Mouse (Mus musculus): ENCODE results near the gene Gripap1. TPM values are rescaled to one million over a fixed set of nuclear protein-coding genes. Genes with fewer than 3 reads are reported as not detected.

Gene Gripap1
- total RNA-seq, 1 experiment from 2014 or later: 48.4 TPM

- no peak for ATAC-seq (replicated peaks in 1 of 2; ENCODE audit: insufficient read depth in 1 of 2, low FRiP score in 2 of 2, low TSS enrichment in 1 of 2, low read depth in 1 of 2, poor library complexity in 2 of 2, severe bottlenecking in 2 of 2)
These were observed 58.3 kb downstream of the Gripap1 start for GRCm38 (mm10) chrX:7847845-7848244.

- ATAC-seq (replicated peaks in 1 of 2; ENCODE audit: insufficient read depth in 1 of 2, low FRiP score in 2 of 2, low TSS enrichment in 1 of 2, low read depth in 1 of 2, poor library complexity in 2 of 2, severe bottlenecking in 2 of 2): peak; percentile 32 to 53; a peak in 1 of 4 replicates
These were observed 65.0 kb downstream of the Gripap1 start for GRCm38 (mm10) chrX:7854578-7854977.

DNA sequence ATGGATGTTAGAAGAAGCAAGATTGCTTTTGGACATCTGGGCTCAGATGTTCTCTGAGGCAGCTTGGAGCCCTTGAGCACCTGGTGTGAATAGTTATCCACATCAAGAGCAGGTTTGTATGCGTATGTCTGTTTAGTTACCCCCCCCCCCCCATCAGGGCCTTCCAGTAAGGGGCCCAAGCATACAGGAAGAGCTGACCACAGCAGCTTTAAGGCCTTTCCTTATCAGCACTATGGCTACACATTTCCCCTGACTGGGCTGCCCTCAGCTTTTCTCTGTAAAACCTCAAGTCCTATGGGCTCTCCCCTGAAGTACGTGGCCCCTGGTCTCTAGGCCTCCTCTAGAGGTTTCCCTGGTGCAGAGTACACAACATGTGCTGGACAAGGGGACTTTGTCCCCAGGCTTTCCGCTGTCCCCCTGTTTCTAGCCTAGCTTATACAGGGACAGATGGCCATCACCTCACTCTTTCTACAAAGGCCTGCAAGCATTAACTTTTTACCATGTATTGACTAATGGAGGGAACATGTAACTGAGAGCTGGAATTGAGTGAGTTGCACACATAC is 69.7 kb downstream of the Gripap1 start:
- peak; percentile 53 to 71 for ATAC-seq (replicated peaks in 1 of 2; ENCODE audit: insufficient read depth in 1 of 2, low FRiP score in 2 of 2, low TSS enrichment in 1 of 2, low read depth in 1 of 2, poor library complexity in 2 of 2, severe bottlenecking in 2 of 2)

- no peak for ATAC-seq (replicated peaks in 1 of 2; ENCODE audit: insufficient read depth in 1 of 2, low FRiP score in 2 of 2, low TSS enrichment in 1 of 2, low read depth in 1 of 2, poor library complexity in 2 of 2, severe bottlenecking in 2 of 2)
These were observed 73.6 kb downstream of the Gripap1 start for GRCm38 (mm10) chrX:7863181-7863580.

DNA sequence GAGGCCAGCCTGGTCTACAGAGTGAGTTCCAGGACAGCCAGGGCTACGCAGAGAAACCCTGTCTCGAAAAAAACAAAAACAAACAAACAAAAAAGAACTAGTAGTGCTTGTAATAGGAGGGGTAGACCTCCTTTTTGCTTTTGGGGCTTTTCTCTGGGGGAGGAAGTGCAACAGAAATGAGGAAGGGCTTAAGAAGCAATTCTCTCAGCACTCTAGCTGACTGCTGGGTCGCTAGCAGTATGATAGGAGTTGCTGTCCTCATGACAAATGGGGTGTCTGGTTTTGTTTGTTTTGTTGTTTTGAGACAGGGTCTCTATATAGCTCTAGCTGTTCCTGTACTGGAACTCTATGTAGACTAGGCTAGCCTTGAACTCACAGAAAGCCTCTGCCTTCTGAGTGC is 75.0 kb downstream of the Gripap1 start:
- ATAC-seq (replicated peaks in 1 of 2; ENCODE audit: insufficient read depth in 1 of 2, low FRiP score in 2 of 2, low TSS enrichment in 1 of 2, low read depth in 1 of 2, poor library complexity in 2 of 2, severe bottlenecking in 2 of 2): 0 out of 4 replicates have a peak, but pooled peaks of 1 of the 2 experiments have one; percentile 25

DNA sequence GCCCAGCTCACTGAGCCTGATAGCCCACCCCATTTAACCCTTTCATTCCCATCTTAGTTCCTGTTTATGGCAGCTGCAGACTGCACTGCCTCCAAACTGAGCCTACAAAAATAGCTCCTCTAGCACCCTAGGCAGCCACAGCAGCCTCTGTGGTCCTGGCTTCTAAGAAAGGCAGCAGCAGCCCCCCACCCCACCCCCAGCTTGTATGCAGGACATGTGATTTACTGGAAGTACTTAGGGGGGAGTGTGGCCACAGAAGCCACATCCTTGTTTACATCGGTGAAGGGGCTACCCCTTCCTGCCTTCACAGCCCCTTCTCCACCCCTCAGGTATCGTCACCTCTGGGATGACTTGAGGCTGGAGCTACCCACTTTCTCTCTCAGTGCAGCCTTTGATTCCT is 75.8 kb downstream of the Gripap1 start:
- peak; percentile 82 to 84 for ATAC-seq (replicated peaks in 1 of 2; ENCODE audit: insufficient read depth in 1 of 2, low FRiP score in 2 of 2, low TSS enrichment in 1 of 2, low read depth in 1 of 2, poor library complexity in 2 of 2, severe bottlenecking in 2 of 2)

- ATAC-seq (replicated peaks in 1 of 2; ENCODE audit: insufficient read depth in 1 of 2, low FRiP score in 2 of 2, low TSS enrichment in 1 of 2, low read depth in 1 of 2, poor library complexity in 2 of 2, severe bottlenecking in 2 of 2): peak in 1 of 2 experiments; percentile 17; a peak in 1 of 4 replicates
These were observed 76.2 kb downstream of the Gripap1 start for GRCm38 (mm10) chrX:7865786-7866185.

- no peak for ATAC-seq (replicated peaks in 1 of 2; ENCODE audit: insufficient read depth in 1 of 2, low FRiP score in 2 of 2, low TSS enrichment in 1 of 2, low read depth in 1 of 2, poor library complexity in 2 of 2, severe bottlenecking in 2 of 2)
These were observed 77.6 kb downstream of the Gripap1 start for GRCm38 (mm10) chrX:7867141-7867540.

DNA sequence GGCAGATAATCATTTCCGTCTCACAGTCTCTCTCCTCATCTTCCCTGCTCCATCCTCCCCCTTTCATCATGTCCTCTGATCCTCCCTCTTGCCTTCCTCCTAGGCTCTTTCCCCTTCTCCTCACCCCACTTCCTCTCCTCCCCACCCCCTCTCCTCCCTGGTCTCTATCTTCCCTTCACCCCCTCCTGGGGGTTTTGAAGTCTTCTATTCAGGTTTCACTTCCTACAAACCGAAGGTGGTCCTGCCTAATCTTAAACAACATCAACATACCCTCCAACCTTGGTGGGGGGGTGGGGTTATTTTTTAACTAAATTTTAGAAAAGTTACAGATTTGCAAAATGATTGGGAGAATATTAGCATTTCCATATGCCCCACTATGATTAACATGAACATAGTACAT is 78.9 kb downstream of the Gripap1 start:
- no peak for ATAC-seq (replicated peaks in 1 of 2; ENCODE audit: insufficient read depth in 1 of 2, low FRiP score in 2 of 2, low TSS enrichment in 1 of 2, low read depth in 1 of 2, poor library complexity in 2 of 2, severe bottlenecking in 2 of 2)

GRCm38 (mm10) chrX:7869826-7870225 is 80.3 kb downstream of the Gripap1 start:
- no peak for ATAC-seq (replicated peaks in 1 of 2; ENCODE audit: insufficient read depth in 1 of 2, low FRiP score in 2 of 2, low TSS enrichment in 1 of 2, low read depth in 1 of 2, poor library complexity in 2 of 2, severe bottlenecking in 2 of 2)

Other genes starting within 250 kb of the Gripap1 start
- 0.25 and 0.69 TPM in 2 replicates for gene Foxp3, start 216.1 kb upstream of the Gripap1 start, total RNA-seq (2017)
- gene Ppp1r3f, start 215.5 kb upstream of the Gripap1 start, total RNA-seq (2017): 0.99 and 1.9 TPM in 2 replicates
- gene Ccdc22, start 184.2 kb upstream of the Gripap1 start, total RNA-seq (2017): 23.2 and 32.1 TPM in 2 replicates
- gene Cacna1f, start 182.7 kb upstream of the Gripap1 start, total RNA-seq (2017): not detected in 2 replicates
- 0.94 and 1.1 TPM in 2 replicates for gene Syp, start 151.3 kb upstream of the Gripap1 start, total RNA-seq (2017)
- 8.3 and 12.4 TPM in 2 replicates for gene Prickle3, start 132.5 kb upstream of the Gripap1 start, total RNA-seq (2017)
- gene Plp2, start 118.4 kb upstream of the Gripap1 start, total RNA-seq (2017): 79.7 and 95.8 TPM in 2 replicates
- 0.40 and 0.75 TPM in 2 replicates for gene Magix, start 108.5 kb upstream of the Gripap1 start, total RNA-seq (2017)
- 20.3 and 25.5 TPM in 2 replicates for gene Gpkow, start 92.6 kb upstream of the Gripap1 start, total RNA-seq (2017)
- 31.2 and 46.8 TPM in 2 replicates for gene Wdr45, start 75.4 kb upstream of the Gripap1 start, total RNA-seq (2017)
- gene Gm45208, start 67.5 kb upstream of the Gripap1 start, total RNA-seq (2017): not detected in 2 replicates
- gene Praf2, start 61.3 kb upstream of the Gripap1 start, total RNA-seq (2017): 7.0 and 7.1 TPM in 2 replicates
- gene Ccdc120, start 38.9 kb upstream of the Gripap1 start, total RNA-seq (2017): 1.8 and 2.1 TPM in 2 replicates
- 9.6 and 12.4 TPM in 2 replicates for gene Tfe3, start 27.2 kb upstream of the Gripap1 start, total RNA-seq (2017)
- 0.63 and 2.1 TPM in 2 replicates for gene Kcnd1, start 32.5 kb downstream of the Gripap1 start, total RNA-seq (2017)
- 73.7 and 89.4 TPM in 2 replicates for gene Otud5, start 51.6 kb downstream of the Gripap1 start, total RNA-seq (2017)
- gene Pim2, start 88.5 kb downstream of the Gripap1 start, total RNA-seq (2017): 3.1 and 7.8 TPM in 2 replicates
- gene Slc35a2, start 94.3 kb downstream of the Gripap1 start, total RNA-seq (2017): 17.2 and 25.7 TPM in 2 replicates
- 167 and 186 TPM in 2 replicates for gene Pqbp1, start 109.5 kb downstream of the Gripap1 start, total RNA-seq (2017)
- 39.3 and 51.9 TPM in 2 replicates for gene Timm17b, start 109.6 kb downstream of the Gripap1 start, total RNA-seq (2017)
- gene Gm10491, start 118.1 kb downstream of the Gripap1 start, total RNA-seq (2017): not detected in 2 replicates
- 1.2 TPM in 1 of 2 replicates, not detected in the other for gene Gm10490, start 119.8 kb downstream of the Gripap1 start, total RNA-seq (2017)
- not detected in 2 replicates for gene Pcsk1n, start 130.1 kb downstream of the Gripap1 start, total RNA-seq (2017)
- not detected in 2 replicates for gene Eras, start 138.8 kb downstream of the Gripap1 start, total RNA-seq (2017)
- gene Hdac6, start 158.1 kb downstream of the Gripap1 start, total RNA-seq (2017): 10.0 and 32.9 TPM in 2 replicates
- gene Gata1, start 188.3 kb downstream of the Gripap1 start, total RNA-seq (2017): 8.6 and 19.1 TPM in 2 replicates
- not detected in 2 replicates for gene Glod5, start 228.7 kb downstream of the Gripap1 start, total RNA-seq (2017)